Mouse (Mus musculus): Measurements from ENCODE around the gene Spc24.

- no peak for TF ChIP-seq ZNF384 (IDR thresholded peaks at IDR 0.05; ENCODE audit: low read depth, low read length)
- TF ChIP-seq ZC3H11A (IDR thresholded peaks at IDR 0.05; ENCODE audit: borderline replicate concordance, low read depth, low read length) = no peak
Measured at GRCm38 (mm10) chr9:21717015-21717414, 43.1 kb downstream of the Spc24 start.

Measured in ES-E14 (cell line).